Mouse (Mus musculus): Measurements from ENCODE around the gene Cnot8. TPM values are rescaled to one million over a fixed set of nuclear protein-coding genes. Genes with fewer than 3 reads are reported as not detected.

The Cnot8 gene
- total RNA-seq, 2 experiments from 2014 or later: 62.3 to 88.8 TPM

- peak; percentile 71 for ATAC-seq (ENCODE audit: poor library complexity, severe bottlenecking)
Observed at GRCm38 (mm10) chr11:58143704-58144426, 39.9 kb downstream of the Cnot8 start.

DNA sequence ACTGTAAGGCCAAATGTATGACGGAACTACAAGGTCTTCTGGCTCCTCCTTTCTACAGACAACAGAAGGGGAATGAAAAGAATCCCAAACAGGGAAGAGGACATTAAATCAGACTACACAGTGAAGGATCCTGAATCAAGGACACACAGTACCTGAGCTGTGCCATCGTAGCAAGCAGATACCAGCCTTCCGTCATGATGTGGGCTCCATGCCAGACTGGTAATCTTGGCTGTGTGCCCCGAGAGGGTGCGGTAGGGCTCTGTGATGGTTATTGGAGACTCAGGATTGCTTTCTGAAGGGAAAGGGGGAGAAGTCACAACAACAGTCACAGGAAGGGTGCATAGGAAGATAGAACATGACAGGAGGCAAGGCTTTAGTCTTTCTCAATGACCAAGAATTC lies 42.3 kb downstream of the Cnot8 start:
- ATAC-seq (ENCODE audit: poor library complexity, severe bottlenecking): no peak

DNA sequence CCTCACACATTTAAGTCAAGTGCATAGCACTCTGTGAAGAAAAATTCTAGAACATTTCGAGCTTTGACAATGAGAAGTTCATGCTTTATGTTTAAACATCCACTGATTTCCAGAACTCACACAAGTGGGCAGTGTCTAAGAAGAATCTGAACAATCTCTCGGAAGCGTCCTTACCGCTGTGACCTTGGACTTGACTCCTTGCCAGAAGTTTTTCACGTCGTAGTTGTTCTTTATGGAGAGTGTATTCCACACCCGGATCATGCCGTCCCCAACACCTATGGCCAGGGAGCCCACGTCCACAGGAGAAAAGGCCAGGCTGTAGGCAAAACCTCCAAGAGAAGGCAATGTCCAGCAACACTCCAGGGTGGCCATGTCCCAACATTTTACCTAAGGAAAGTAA lies 51.5 kb downstream of the Cnot8 start:
- no peak for ATAC-seq (ENCODE audit: poor library complexity, severe bottlenecking)

- ATAC-seq (ENCODE audit: poor library complexity, severe bottlenecking): no peak
Observed at GRCm38 (mm10) chr11:58156871-58157270, 52.9 kb downstream of the Cnot8 start.

GRCm38 (mm10) chr11:58165072-58165471 lies 61.1 kb downstream of the Cnot8 start:
- no peak for ATAC-seq (ENCODE audit: poor library complexity, severe bottlenecking)

- no peak for ATAC-seq (ENCODE audit: poor library complexity, severe bottlenecking)
Observed at GRCm38 (mm10) chr11:58167822-58168166, 63.8 kb downstream of the Cnot8 start.

Other genes starting within 250 kb of the Cnot8 start
- gene Larp1, start 95.1 kb upstream of the Cnot8 start, total RNA-seq (2015): 62.3 and 65.1 TPM in 2 replicates
- 29.8 and 38.1 TPM in 2 replicates for gene Larp1, start 95.1 kb upstream of the Cnot8 start, total RNA-seq (2017)
- not detected in 2 replicates for gene Gm12248, start 11.0 kb upstream of the Cnot8 start, total RNA-seq (2015)
- not detected in 2 replicates for gene Gm12248, start 11.0 kb upstream of the Cnot8 start, total RNA-seq (2017)
- 3.4 and 7.3 TPM in 2 replicates for gene Gemin5, start 64.4 kb downstream of the Cnot8 start, total RNA-seq (2015)
- gene Gemin5, start 64.4 kb downstream of the Cnot8 start, total RNA-seq (2017): 7.4 and 7.8 TPM in 2 replicates
- gene Mrpl22, start 67.5 kb downstream of the Cnot8 start, total RNA-seq (2015): 45.0 and 47.8 TPM in 2 replicates
- 29.6 and 31.8 TPM in 2 replicates for gene Mrpl22, start 67.5 kb downstream of the Cnot8 start, total RNA-seq (2017)
- 21.0 and 23.8 TPM in 2 replicates for gene Igtp, start 95.4 kb downstream of the Cnot8 start, total RNA-seq (2015)
- 14.0 and 16.0 TPM in 2 replicates for gene Igtp, start 95.4 kb downstream of the Cnot8 start, total RNA-seq (2017)
- 19.7 and 23.3 TPM in 2 replicates for gene Irgm2, start 95.5 kb downstream of the Cnot8 start, total RNA-seq (2015)
- 18.2 and 18.7 TPM in 2 replicates for gene Irgm2, start 95.5 kb downstream of the Cnot8 start, total RNA-seq (2017)
- gene 4930438A08Rik, start 170.6 kb downstream of the Cnot8 start, total RNA-seq (2015): 12.5 and 18.7 TPM in 2 replicates
- 23.6 and 30.1 TPM in 2 replicates for gene 4930438A08Rik, start 170.6 kb downstream of the Cnot8 start, total RNA-seq (2017)
- 5.6 and 9.7 TPM in 2 replicates for gene Zfp692, start 202.9 kb downstream of the Cnot8 start, total RNA-seq (2015)
- gene Zfp692, start 202.9 kb downstream of the Cnot8 start, total RNA-seq (2017): 8.6 and 9.2 TPM in 2 replicates
- gene Zfp672, start 226.2 kb downstream of the Cnot8 start, total RNA-seq (2015): 26.9 and 28.8 TPM in 2 replicates
- gene Zfp672, start 226.2 kb downstream of the Cnot8 start, total RNA-seq (2017): 14.7 and 19.2 TPM in 2 replicates
- gene Sh3bp5l, start 226.6 kb downstream of the Cnot8 start, total RNA-seq (2015): 3.8 and 4.1 TPM in 2 replicates
- 13.6 and 20.5 TPM in 2 replicates for gene Sh3bp5l, start 226.6 kb downstream of the Cnot8 start, total RNA-seq (2017)